Mouse (Mus musculus): Measurements from ENCODE around the gene Asic4.

The Asic4 gene

GRCm38 (mm10) chr1:75463652-75464204 is 13.5 kb downstream of the Asic4 start:
- in situ Hi-C loops (cut with MboI, MseI), result loop anchor here (5.0 to 10.0 kb wide), 3 partner anchors 61 to 409 kb away; partner anchors contain the start of gene Nhej1 (in 1 of the 2)

DNA sequence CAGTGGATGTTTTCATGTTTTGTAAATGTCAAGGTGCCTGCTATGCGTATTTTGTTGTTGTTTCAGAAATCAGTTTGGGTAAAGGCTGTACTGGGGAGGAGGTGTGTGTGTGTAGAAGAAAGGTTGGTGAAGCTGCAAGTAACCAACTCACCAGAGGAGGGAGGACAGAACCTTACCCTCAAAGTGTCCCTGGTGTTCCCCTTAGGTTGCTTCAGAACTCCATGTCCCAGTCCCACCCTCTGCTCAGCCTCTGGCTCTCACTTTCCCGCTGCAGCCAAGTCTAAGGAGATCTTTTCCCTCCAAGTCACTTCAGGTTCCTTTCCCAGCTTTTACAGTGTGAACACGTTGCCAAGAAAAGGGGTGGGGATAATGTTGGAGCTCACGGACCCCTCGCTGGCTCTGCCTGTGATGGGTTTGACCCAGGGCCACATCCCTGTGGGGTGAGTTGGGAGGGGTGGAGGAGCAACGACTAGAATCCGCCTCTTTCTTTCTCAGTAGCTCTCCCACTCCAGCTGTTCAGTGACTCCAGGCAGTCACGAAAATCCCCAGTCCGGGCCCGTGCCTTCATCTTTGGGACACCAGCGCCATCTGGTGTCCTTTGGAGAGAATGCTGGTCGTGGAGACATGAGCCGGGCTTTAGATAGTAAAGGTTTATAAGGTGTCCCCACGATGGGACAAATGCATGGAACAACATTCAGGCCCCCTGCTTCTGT is 17.1 kb downstream of the Asic4 start:
- in situ Hi-C loops (cut with MboI, MseI), result loop anchor here (5.0 to 10.0 kb wide), 4 partner anchors 120 to 825 kb away; partner anchors contain the start of gene Nhej1 (in 1 of the 2)

DNA sequence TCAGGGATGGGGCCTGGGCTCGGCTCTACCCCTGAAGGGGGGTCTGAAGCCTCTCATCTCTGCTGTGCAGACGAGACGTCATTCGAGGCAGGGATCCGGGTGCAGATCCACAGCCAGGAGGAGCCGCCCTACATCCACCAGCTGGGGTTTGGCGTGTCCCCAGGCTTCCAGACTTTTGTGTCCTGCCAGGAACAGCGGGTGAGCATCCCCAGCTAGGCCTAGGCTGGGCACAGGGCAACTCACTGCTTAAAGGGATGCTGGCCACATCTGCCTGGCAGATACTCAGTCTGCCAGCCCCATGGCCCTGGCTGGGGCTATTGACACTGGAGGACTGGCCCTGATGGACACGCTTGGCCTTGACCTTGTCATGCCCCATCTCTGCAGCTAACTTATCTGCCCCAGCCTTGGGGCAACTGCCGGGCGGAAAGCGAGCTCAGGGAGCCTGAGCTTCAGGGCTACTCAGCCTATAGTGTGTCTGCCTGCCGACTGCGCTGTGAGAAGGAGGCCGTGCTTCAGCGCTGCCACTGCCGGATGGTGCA is 19.1 kb downstream of the Asic4 start:
- in situ Hi-C loops (cut with MboI, MseI), result loop anchor here (5.0 to 10.0 kb wide), 4 partner anchors 122 to 827 kb away; partner anchors contain the start of gene Nhej1 (in 1 of the 2)

- in situ Hi-C loops (cut with MboI, MseI), result loop anchor here (5.0 to 25.0 kb wide), 2 partner anchors 86 to 1089 kb away; partner anchors contain the start of genes Ctdsp1 (in 1 of the 2) and Slc11a1 (in 1 of the 2)
Measured at GRCm38 (mm10) chr1:75476441-75476840, 26.2 kb downstream of the Asic4 start.

DNA sequence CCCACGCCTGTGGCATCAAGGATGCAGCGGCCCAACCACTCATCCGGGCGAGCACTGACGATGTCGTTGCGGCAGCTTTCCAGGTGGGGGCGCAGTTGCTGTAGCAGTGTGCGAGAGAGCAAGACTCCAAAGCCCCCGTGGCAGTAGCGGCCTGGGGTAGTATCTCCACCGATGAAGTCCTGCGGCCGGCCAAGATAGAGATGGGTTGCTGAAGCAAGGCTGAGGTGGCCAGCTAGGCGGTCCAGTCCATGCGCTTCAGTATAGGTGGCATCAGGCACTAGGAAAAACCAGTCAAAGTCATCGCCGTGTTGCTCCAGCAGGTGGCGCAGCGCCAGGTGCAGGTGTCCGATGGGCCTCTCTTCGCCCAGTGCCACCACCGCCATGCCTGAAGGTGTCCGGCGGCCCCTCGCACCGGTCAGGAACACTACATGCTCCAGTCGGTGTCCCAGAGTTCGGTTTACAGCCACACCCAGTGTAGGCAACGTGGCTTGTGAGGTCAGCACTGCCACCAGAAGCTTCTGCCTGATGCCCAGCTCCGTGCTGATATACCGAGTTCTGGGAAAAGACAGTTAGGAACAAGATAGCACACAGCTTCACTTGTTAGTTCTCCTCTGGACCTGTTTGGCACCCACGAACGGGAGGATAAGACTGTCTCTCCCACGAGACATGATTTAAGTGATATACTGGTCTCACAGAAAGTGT is 27.2 kb downstream of the Asic4 start:
- in situ Hi-C loops (cut with MboI, MseI), result loop anchor here (5.0 to 25.0 kb wide), 2 partner anchors 85 to 1090 kb away; partner anchors contain the start of genes Ctdsp1 (in 1 of the 2) and Slc11a1 (in 1 of the 2)

DNA sequence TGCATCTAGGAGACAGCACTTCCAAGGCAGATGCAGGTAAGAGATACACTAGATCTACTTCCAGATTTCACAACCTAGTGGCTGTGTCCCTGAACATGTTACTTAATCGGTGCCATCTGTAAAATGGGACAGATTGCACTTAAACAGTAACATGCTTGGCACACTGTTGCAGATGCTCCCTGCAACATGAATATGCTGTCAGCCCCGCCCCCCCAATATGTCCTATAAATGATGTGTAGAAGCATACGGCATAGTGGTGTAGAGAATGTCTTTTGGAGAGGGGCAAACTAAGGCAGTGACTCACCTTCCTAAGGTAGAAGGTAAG is 27.7 kb downstream of the Asic4 start:
- in situ Hi-C loops (cut with MboI, MseI), result loop anchor here (5.0 to 25.0 kb wide), 2 partner anchors 84 to 1091 kb away; partner anchors contain the start of genes Ctdsp1 (in 1 of the 2) and Slc11a1 (in 1 of the 2)

- in situ Hi-C loops (cut with MboI, MseI), result loop anchor here (5.0 to 25.0 kb wide), 2 partner anchors 84 to 1091 kb away; partner anchors contain the start of genes Ctdsp1 (in 1 of the 2) and Slc11a1 (in 1 of the 2)
Measured at GRCm38 (mm10) chr1:75478497-75478896, 28.3 kb downstream of the Asic4 start.

GRCm38 (mm10) chr1:75478916-75479634 is 28.8 kb downstream of the Asic4 start, which contains the start of the genes Chpf and Tmem198:
Chpf (minus strand) TSS chr1:75479307.
Tmem198 (plus strand) TSS chr1:75479532.
- in situ Hi-C loops (cut with MboI, MseI), result loop anchor here (5.0 to 25.0 kb wide), 2 partner anchors 83 to 1092 kb away; partner anchors contain the start of genes Ctdsp1 (in 1 of the 2) and Slc11a1 (in 1 of the 2)

DNA sequence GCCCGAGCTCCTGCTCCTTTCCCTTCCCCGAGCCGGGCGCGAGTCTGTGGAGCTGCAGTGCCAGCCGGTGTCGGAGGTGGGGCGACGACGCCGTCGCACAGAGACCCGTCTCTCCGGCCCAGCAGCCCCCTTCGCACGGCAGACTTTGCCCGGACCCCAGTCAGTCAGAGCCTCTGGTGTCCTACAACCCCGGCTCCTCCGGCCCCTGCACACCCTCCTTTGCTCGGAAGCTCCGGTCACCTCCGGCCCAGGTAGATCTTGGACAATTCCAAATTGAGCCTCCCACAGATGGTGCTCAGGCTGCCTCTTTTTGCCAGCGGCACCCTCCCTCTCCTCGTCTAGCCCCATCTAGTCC is 29.4 kb downstream of the Asic4 start:
- in situ Hi-C loops (cut with MboI, MseI), result loop anchor here (5.0 to 25.0 kb wide), 2 partner anchors 83 to 1092 kb away; partner anchors contain the start of genes Ctdsp1 (in 1 of the 2) and Slc11a1 (in 1 of the 2)

DNA sequence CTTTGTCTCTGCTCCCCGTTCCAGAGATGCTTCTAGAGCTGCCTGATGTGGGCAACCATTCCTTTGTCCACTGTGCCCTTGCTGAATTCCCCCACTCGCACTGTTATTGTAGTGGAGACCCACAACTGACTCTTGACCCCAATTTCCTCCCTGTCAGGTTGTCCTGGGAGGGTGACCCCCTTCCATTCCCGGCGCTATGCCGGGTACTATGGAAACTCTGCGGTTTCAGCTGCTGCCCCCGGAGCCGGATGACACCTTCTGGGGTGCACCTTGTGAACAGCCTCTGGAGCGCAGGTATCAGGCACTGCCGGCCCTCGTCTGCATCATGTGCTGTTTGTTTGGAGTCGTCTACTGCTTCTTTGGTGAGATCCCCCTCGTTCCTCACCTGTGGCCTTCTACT is 29.8 kb downstream of the Asic4 start:
- in situ Hi-C loops (cut with MboI, MseI), result loop anchor here in 1 of 2 experiments (25.0 kb wide), 1 partner anchor 1093 kb away; the partner anchor contains the start of genes Ctdsp1 and Slc11a1

GRCm38 (mm10) chr1:75480735-75481134 is 30.5 kb downstream of the Asic4 start:
- in situ Hi-C loops (cut with MboI, MseI), result loop anchor here in 1 of 2 experiments (25.0 kb wide), 1 partner anchor 1093 kb away; the partner anchor contains the start of genes Ctdsp1 and Slc11a1

DNA sequence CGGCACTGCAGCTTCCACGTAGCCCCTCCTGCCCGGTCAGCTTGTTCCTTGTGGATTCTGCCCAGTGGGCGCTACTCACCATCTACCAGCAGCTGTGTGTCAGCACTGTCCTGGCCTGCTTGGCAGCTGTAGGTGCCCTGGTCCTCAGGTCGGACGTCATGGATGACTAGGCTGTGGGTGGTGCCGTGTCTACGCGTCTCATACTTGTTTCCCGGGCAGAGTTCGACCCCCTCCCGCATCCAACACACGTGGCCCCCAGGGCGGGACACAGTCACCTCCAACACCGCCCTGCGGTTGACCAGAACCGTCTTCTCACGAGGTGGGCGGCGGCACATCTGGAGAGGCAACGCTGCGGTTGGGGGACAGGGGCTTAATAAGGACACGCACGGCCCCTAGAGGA is 36.3 kb downstream of the Asic4 start:
- in situ Hi-C loops (cut with MboI, MseI), result loop anchor here in 1 of 2 experiments (25.0 kb wide), 1 partner anchor 1099 kb away; the partner anchor contains the start of genes Ctdsp1 and Slc11a1

GRCm38 (mm10) chr1:75487040-75487404 is 36.8 kb downstream of the Asic4 start:
- in situ Hi-C loops (cut with MboI, MseI), result loop anchor here in 1 of 2 experiments (25.0 kb wide), 1 partner anchor 1100 kb away; the partner anchor contains the start of genes Ctdsp1 and Slc11a1

DNA sequence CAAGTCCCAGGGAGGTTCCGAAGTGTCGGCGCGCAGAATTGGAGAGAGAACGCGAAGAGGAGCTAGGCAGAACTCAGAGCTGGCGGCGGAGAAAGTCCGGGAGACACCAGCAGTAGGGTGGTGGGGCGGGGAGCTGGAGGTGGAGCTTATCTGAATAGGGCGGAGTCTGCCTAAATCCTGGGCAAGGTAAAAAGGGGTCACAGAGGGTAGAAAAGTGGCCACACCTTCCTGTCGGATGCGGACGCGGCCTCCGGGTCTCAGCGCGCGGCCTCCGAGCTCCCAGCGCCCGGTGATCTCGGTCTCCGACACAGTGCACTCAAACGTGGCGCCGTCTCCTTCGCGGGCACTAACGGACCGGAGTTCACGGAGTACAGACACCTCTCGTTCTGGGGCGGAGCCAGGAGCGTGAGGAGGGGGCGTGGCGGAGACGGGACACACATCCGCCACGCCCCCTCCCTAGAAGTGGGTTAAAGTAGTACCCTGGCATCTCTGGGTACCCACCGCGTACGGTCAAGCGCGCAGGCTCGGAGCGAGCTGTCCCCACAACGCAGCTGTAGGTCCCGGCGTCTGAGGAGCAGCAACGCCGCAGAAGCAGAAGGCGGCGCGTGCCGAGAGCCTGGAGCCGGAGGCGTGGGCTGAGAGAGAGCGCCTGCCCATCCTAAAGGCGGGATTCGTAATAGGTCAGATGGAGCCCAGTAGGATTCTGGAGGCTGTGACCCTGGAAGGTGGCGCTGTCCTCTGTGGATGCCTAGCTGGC is 37.3 kb downstream of the Asic4 start:
- in situ Hi-C loops (cut with MboI, MseI), result loop anchor here in 1 of 2 experiments (25.0 kb wide), 1 partner anchor 1100 kb away; the partner anchor contains the start of genes Ctdsp1 and Slc11a1

GRCm38 (mm10) chr1:75490785-75491551 is 40.7 kb downstream of the Asic4 start:
- in situ Hi-C loops (cut with MboI, MseI), result loop anchor here (10.0 to 25.0 kb wide), 2 partner anchors 436 to 1104 kb away; partner anchors contain the start of genes Ctdsp1 (in 1 of the 2) and Slc11a1 (in 1 of the 2)

DNA sequence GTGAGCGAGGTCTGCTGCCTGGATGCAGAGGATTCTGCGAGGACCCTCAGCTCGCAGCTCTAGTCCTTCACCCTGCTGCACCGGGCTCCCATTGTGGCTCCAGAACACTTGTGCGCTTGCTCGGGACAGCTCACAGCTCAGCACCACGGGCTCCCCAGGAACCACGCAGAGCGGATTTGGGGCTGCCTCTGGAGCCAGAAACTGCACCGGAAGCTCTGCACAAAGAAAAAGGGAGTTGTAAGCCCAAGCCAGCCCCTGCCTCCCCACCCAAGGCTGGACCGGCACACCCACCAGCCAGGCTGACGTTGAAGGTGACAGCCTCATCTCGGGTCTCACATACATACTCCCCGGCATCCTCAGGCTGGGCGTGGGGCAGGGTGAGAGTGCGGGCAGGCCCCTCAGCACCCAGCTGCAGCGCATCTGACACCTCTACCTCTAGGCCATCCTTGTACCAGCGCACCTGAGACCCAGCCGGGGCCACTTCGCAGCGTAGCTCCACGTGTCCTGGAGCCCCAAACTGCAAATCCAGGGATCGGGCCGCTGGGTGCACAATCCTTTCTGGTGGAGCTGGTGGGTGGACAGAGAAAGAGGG is 42.4 kb downstream of the Asic4 start:
- in situ Hi-C loops (cut with MboI, MseI), result loop anchor here (10.0 to 25.0 kb wide), 2 partner anchors 438 to 1105 kb away; partner anchors contain the start of genes Ctdsp1 (in 1 of the 2) and Slc11a1 (in 1 of the 2)

DNA sequence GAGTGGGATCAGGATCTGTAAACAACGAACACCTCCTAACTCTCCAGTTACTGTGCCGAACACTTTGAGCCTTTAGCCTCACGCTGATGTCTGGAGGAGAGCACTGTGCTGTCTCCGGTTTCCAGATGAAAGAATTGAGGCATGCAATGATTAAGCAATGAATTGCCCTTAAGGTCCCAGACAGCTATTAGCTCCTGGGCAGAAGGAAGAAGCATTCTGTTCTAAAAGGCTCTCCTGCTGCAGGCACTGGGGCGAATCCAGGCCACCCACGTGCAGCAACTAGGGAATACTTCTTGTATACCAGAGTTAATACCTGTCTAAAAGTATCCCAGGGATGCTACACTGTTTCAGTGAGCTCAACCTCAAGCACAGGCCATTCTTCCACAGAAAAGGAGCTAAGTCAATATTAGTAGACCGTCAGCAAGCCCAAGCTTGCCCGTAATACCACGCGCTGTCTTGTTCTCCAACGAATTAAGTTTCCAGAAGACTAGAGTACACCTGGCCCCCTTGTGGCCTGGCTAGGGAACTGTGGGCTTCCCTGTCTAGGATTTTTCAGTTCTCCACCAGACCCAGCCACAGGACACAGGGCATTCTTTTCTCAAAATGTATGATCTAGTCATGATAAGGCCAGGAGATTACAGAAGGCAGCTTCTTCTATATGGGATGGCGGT is 44.8 kb downstream of the Asic4 start:
- in situ Hi-C loops (cut with MboI, MseI), result loop anchor here (10.0 to 25.0 kb wide), 2 partner anchors 440 to 1108 kb away; partner anchors contain the start of genes Ctdsp1 (in 1 of the 2) and Slc11a1 (in 1 of the 2)

All from T-helper 17 cell (primary cell).